Mouse (Mus musculus): ENCODE measurements around the gene Npepps.

GRCm38 (mm10) chr11:97287643-97288042 is 7.2 kb upstream of the Npepps start:
- TF ChIP-seq POLR2A (IDR thresholded peaks at IDR 0.05; ENCODE audit: insufficient read depth, low read depth, low read length) (no peak), CTCF (IDR thresholded peaks at IDR 0.05) (no peak), EP300 (IDR thresholded peaks at IDR 0.05; ENCODE audit: insufficient read depth, low read depth, low read length) (no peak)

Measured in heart, adult 2 months (tissue).